Mouse (Mus musculus): ENCODE data around the gene Gas2l1.

The Gas2l1 gene

GRCm38 (mm10) chr11:5042645-5043381 is 22.3 kb downstream of the Gas2l1 start:
- no peak for DNase-seq (ENCODE audit: low read depth, low spot score)

DNA sequence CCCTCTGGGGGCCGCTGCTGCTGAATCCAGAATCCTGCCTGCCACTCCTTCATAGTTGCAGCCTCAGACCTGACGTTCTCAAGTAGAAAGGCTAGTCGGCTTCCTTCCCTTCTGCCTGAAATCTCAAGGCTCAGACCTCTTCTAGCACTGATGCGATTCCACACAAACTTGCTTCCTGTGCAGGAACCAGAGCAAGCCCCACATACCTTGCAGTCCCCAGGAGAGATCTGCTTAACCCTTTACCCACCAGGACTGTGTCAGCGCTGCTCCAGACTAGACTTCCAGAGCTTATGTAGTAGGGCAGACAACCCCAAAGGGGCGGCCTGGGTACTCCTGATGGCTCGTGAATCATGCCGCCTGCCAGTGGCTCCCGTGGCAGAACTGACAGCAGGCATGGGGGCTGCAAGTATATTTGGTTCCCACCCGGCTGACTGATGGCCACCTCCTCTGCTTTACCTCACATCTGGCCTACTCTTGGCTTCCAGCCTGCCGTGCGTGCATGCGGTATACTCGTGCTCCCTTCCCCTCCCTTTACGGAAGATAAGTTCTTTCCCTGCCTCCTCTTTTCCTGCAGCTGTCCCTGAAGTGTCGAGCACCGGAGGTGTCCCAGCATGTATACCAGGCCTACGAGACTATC is 23.9 kb downstream of the Gas2l1 start:
- no peak for DNase-seq (ENCODE audit: low read depth, low spot score)

- DNase-seq (ENCODE audit: low read depth, low spot score): no peak
These were observed 24.5 kb downstream of the Gas2l1 start for GRCm38 (mm10) chr11:5040585-5040984.

- no peak for DNase-seq (ENCODE audit: low read depth, low spot score)
These were observed 27.8 kb downstream of the Gas2l1 start for GRCm38 (mm10) chr11:5037146-5037854.

GRCm38 (mm10) chr11:5035421-5035820 is 29.7 kb downstream of the Gas2l1 start:
- no peak for DNase-seq (ENCODE audit: low read depth, low spot score)

- no peak for DNase-seq (ENCODE audit: low read depth, low spot score)
These were observed 32.0 kb downstream of the Gas2l1 start for GRCm38 (mm10) chr11:5033136-5033535.

GRCm38 (mm10) chr11:5032706-5033105 is 32.4 kb downstream of the Gas2l1 start:
- DNase-seq (ENCODE audit: low read depth, low spot score): no peak

DNA sequence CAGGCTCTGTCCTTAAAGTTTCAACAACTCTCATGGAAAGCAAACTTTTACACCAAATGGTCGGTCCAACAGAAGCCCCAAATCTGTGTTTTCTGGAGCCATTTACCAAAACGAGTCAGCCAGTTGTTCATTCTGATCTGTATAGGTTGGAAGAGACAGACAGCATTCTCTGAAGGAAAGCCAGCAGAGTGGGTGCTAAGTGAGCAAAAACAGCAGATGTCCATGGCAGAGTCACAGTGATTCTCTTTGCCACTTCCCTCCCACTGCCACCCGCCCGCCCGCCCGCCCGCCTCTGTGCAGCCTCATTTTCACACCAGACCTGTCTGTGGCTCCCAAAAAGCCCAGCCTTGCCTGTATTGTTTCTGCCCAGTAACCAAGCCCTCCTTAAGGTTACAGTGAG is 36.9 kb downstream of the Gas2l1 start:
- no peak for DNase-seq (ENCODE audit: low read depth, low spot score)

- no peak for DNase-seq (ENCODE audit: low read depth, low spot score)
These were observed 40.0 kb downstream of the Gas2l1 start for GRCm38 (mm10) chr11:5025108-5025507.

- DNase-seq (ENCODE audit: low read depth, low spot score): no peak
These were observed 47.6 kb downstream of the Gas2l1 start for GRCm38 (mm10) chr11:5017506-5017905.

GRCm38 (mm10) chr11:5016286-5016685 is 48.8 kb downstream of the Gas2l1 start:
- no peak for DNase-seq (ENCODE audit: low read depth, low spot score)

GRCm38 (mm10) chr11:5015720-5016119 is 49.4 kb downstream of the Gas2l1 start:
- DNase-seq (ENCODE audit: low read depth, low spot score): no peak

- no peak for DNase-seq (ENCODE audit: low read depth, low spot score)
These were observed 52.9 kb downstream of the Gas2l1 start for GRCm38 (mm10) chr11:5012213-5012715.

DNA sequence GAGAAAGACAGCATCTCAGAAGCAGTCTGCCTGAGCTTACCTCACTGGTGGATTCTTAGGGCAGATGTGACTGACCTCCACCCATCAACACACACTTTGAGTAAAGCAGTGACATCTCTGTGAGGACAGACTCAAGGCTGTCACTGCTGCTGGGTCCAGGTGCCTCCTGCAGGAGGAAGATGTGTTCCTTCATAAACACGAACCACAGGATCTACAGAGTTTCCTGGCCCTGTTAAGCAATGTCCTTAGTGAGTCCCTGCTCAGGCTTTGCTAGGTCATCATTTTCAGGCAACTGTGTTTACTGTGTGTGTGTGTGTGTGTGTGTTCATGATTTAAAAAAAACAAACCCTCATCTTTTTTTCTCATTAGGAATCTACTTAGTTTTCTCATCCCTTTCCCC is 53.6 kb downstream of the Gas2l1 start:
- no peak for DNase-seq (ENCODE audit: low read depth, low spot score)

DNA sequence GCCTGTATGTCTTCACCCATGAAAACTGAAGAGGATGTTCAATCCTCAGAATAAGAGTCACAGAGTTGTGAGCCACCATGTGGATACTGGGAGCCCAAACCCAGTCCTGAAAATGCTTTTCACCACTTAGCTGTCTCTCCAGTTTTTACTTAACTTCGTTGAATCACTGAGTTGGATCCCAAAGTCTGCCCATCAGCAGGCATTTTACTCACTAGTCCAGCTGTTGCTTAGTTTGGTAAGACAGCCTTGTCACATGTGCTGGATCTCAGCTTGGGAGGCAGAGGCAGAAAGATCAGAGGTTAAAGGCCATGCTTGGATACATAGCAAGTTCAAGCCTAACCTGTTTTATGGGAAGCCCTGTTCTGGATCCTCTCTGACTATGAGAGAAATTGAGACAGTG is 54.9 kb downstream of the Gas2l1 start:
- DNase-seq (ENCODE audit: low read depth, low spot score): no peak

GRCm38 (mm10) chr11:5009354-5010074 is 55.6 kb downstream of the Gas2l1 start:
- no peak for DNase-seq (ENCODE audit: low read depth, low spot score)

GRCm38 (mm10) chr11:5008867-5009266 is 56.3 kb downstream of the Gas2l1 start:
- no peak for DNase-seq (ENCODE audit: low read depth, low spot score)

DNA sequence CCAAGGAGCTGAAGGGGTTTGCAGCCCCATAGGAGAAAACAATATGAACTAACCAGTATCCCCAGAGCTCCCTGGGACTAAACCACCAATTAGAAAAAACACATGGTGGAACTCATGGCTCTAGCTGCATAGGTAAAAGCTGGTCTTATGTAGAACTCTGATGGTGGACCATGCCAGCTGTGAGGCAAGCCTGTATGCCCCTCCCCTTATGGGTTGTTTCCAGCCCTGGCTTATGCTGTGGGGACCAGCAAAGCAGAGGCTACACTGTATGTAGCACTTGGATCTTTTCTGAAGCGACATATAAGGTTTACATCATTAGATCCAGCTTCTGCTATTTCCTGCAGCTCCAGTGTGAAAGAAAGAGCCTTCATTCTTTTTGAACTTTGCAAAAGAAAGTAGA is 57.9 kb downstream of the Gas2l1 start:
- no peak for DNase-seq (ENCODE audit: low read depth, low spot score)

DNA sequence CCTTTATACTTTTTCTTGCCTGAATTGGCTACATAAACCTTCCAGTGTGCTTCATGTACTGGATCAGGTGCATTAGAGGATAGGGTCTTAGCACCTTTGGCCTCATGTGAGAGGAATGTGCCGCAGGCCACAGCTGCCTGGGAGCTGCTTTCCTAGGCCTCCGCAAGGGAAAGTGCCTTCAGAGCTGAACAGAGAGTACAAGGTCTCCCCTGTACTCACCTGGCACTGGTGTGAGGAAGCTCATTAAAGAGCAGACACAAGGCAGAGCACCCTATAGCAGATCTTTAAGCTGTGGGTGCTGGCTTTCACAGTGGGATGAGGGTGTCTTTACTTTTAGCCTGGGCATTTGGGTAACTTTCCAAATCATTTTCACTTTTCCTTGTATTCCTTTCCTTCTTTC is 59.6 kb downstream of the Gas2l1 start:
- no peak for DNase-seq (ENCODE audit: low read depth, low spot score)

Data from forelimb bud, embryonic 11.5 days (tissue).